Mouse (Mus musculus) spleen, postnatal 14 days (tissue): ENCODE data around the gene Hspbap1.

Source experiments
- DNase-seq, 2 experiments: peaks; one replicate each; pipeline ENCODE4 v3.0.0; 2021 to 2022; ENCODE audit warnings: low spot score in 2 of 2

The Hspbap1 gene

DNA sequence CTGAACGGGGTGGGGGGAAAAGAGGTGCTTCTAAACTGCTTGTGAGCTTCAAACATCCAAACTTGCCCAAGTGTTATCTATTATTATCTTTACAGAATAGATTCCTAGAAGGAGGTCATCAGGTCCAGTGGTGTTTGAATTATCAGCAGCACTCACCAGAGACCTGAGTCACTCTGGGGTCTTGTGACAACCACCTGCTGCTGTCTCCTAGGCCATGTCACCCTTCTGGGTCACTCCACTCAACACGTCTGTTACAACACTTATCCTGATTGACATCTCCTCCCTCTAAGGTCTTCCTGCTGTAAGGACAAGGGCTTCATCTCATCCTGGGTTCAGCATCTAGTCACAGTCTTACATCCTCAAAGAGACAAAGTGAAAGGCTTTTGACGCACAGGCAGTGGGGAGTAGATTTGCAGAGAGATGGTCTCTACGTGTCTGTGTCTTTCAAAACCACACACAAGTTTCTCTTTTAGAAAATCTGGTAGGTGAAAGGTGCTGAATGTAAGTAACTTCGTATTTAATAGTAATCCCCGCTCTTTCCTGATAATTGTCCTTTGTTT is 21.9 kb downstream of the Hspbap1 start:
- DNase-seq, result no peak

- no peak for DNase-seq
Measured at GRCm38 (mm10) chr16:35802163-35802562, 32.0 kb downstream of the Hspbap1 start.

DNA sequence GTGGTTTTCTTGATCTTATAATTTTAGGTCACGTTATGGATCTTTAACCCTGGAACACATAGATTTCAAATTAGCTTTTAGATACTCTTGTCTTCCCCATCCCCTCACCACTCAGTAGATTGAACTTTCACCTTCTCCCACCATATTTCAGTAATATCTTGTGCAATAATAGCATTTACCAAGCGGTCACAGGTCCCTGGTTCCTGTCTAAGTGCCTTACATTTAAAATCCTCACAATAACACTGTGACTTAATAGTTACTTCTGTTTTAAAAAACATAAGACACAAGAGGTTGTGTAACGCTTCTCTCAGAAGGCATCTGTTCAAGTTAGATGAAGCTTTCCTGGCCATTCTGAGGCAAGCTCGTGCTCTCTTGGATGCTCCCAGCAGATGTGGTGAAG is 33.5 kb downstream of the Hspbap1 start:
- DNase-seq, result no peak

DNA sequence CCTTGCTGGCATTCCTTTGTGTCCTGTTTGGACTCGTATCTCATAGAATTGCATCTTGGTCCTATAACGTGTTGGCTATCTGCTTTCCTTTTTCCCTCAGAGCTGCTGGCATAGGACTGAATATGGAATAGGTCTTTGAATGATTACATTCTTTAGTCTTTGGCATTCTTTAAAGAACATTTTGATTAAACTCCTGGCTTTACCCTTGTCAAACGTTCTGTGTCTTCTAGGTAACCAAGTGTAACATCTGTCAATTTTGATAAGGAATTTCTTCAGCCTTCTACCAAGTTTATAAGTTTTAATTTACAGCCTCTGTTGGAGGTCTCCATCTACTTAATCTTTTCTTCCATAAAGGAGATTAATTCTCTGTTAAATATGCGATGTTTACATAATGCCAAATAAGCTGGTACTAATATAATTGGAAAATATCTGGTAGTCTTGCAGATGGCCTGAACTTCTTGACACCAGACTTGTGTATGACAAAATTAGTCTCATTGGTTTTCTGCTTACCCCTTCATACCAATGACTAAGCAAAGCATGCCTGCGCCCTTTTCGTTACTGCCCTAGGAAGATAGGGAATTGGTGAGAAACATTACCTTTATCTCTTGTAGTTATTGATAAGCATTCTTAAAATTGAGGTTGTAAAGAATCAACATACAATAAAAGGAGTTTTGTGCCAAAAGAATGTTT is 36.9 kb downstream of the Hspbap1 start:
- DNase-seq, result no peak

- no peak for DNase-seq
Measured at GRCm38 (mm10) chr16:35807663-35807992, 37.5 kb downstream of the Hspbap1 start.

- peak in 1 of 2 experiments; percentile 8 for DNase-seq
Measured at GRCm38 (mm10) chr16:35808838-35809237, 38.7 kb downstream of the Hspbap1 start.

DNA sequence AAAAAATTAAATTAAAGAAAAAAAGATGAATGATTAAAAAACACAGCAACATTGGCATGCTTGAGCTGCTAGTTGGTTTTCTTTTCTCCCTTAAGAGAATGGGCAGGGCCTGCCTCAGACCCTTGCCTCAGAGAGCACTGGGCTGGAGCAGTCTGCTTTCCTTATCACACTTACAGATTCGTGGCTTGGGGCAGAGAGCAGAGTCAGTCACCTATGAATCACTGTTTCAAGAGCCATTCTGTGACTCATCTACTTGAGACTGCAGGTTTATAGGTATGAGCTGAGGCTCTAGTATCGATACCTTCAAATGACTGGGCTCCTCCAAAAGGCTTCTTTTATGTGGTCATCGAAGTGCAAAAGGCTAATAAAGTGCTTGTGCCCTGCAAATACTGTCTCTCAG is 42.9 kb downstream of the Hspbap1 start:
- DNase-seq, result no peak

- DNase-seq, result peak; percentile 67 to 76
Measured at GRCm38 (mm10) chr16:35817255-35818089, 47.3 kb downstream of the Hspbap1 start.

GRCm38 (mm10) chr16:35829999-35830398 is 59.8 kb downstream of the Hspbap1 start:
- DNase-seq, result no peak

DNA sequence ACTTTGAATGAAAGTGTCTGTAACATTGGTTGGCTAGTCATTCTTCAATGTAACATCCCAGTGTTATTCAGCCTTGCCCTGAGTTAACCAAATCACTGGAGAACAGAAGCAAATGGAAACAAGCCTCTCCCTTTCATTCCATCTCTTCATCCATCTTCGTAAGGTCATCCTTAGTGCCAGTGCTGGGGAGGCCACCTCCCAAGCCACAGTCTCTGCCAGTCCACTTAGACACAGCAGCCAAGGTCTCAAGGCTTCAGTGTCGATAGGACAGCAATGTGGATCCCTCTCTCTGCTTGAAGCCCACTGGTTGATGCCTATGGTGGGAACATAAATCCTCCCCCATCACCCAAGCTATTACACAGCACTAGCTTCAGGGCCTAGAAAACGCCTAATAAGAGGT is 62.8 kb downstream of the Hspbap1 start:
- DNase-seq, result no peak

DNA sequence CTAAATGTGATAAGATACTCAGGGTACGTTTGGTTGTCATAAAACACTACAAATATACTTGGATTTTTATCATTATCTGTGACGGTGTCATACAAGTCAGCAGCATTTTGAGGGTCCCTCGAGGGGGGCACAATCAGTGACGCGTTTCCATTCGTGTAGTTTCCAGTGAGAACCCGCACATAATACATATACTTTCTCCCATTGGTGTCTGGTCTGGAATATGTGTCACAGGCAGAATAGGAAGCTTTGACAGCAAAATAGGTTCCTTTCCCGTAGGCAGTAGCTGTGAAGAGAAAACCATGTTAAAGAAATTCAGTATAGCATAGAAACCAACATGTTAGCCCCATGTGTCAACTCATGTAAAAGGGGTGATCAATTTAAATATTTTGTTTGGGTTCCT is 64.5 kb downstream of the Hspbap1 start:
- no peak for DNase-seq

DNA sequence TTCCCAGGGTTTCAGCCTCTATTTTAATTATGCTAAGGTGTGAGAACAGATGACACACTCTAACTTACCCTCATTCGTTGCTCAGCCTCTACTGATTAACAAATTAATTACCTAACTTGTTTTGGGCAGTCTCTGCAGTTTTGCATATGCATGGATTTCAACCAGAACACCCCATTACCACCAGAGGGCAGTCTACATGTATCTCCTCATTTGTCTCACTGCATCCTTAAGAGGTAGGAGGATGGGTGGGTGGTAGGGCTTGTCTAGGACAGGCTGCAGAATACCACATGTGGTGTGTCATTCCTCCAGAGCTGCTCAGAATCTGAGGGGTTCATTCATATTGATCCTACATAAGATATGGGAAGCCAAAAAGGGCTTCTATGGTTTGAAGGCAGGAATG is 69.5 kb downstream of the Hspbap1 start:
- peak in 1 of 2 experiments; percentile 15 for DNase-seq

GRCm38 (mm10) chr16:35847138-35847537 is 77.0 kb downstream of the Hspbap1 start:
- no peak for DNase-seq

- no peak for DNase-seq
Measured at GRCm38 (mm10) chr16:35855846-35856245, 85.7 kb downstream of the Hspbap1 start.

DNA sequence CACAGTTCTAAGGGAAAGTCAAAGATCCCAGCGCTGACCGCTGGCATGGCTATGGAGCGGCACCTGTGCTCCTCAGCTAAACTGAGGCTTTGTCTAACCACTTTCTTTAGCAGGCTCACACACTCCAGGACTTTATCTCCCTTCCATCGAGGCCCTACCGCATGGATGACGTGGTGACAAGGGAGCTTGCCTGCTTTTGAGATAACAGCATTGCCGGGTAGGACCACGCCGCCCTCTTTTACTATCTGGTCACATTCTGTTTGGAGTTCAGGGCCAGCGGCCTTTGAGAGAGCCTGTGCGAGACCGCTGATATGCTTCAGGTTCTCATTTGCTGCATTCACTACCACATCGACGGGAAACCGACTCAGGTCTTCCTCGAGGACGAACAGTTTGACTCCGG is 86.6 kb downstream of the Hspbap1 start:
- DNase-seq, result no peak

DNA sequence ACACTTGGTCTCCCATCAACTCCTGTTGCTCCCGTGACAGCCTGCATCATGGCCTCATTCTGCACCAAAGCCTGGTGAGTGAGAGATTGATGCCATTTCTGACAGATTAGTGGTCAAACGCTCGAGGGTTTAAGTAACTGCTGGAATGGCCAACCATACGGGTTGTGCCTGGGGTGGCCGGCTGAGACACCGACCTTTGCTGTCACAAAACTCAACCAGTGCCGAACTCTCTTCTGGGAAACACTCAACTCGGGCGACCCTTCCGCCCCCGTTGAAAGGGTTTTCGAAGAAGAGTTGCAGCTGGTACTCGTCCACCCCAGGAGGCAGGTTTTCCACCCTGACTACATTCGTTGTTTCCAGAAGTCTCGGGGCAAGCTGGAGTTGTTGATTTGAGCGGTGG is 90.1 kb downstream of the Hspbap1 start:
- DNase-seq, result no peak

GRCm38 (mm10) chr16:35862057-35862456 is 91.9 kb downstream of the Hspbap1 start:
- peak in 1 of 2 experiments; percentile 17 for DNase-seq

GRCm38 (mm10) chr16:35867726-35868125 is 97.6 kb downstream of the Hspbap1 start:
- no peak for DNase-seq

DNA sequence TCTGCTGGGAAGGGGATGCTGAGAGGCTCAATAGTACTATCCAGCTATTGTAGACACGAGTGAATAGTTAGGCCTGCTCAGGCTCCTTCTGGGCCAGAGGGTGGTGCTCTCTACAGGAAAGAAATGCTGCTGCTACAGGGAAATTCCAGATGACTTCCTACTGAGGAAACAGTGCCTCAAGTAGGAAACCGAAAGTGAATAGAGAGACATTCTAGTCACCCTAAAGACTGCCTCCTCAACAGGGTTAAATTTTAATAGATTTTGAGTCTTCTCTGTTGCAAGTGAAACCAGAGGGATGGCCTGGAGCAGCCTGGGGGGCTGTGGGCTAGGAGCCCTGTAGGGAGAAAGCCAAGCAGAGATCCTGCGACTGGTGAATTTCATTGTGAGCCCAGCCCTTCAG is 99.0 kb downstream of the Hspbap1 start:
- DNase-seq, result no peak

DNA sequence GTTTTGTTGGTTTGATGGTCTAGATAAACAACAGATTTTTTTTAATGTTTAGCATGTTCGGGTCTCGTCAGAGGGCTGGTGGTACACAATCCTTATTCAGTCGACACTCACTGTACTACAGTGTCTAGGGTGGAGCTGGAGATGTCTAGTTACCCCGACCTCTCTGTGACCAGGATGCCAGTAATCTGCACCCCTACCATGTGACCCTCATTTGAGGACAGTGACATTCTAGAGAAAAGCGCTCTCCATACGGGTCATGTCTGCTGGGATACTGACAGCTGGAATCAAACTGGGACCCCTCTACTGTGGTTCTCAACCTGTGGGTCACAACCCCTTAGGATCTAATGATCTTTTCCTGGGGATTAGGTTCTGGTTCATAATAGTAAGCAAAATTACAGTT is 99.5 kb downstream of the Hspbap1 start:
- DNase-seq, result no peak

DNA sequence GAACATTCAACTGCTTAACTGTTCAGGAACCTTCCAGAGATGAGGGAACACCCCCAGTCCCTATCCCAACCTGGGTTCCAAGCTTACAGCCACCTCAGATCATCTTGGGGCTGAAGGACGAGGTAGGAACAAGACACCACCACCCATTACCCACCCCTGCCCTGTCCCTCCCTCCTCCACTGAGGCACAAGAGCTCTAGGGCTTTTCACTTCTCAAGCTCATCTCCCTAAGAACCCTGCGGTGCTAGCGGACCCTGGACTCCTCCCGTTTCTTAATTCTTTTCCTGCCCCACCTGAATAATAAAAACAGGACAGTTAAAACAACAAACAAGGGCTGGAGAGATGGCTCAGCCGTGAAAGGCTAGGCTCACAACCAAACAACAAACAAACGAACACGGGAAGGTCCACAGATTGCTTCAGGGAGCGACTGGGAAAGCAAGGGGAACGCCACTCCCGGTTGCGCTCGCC is 100.4 kb downstream of the Hspbap1 start:
- DNase-seq, result no peak

DNA sequence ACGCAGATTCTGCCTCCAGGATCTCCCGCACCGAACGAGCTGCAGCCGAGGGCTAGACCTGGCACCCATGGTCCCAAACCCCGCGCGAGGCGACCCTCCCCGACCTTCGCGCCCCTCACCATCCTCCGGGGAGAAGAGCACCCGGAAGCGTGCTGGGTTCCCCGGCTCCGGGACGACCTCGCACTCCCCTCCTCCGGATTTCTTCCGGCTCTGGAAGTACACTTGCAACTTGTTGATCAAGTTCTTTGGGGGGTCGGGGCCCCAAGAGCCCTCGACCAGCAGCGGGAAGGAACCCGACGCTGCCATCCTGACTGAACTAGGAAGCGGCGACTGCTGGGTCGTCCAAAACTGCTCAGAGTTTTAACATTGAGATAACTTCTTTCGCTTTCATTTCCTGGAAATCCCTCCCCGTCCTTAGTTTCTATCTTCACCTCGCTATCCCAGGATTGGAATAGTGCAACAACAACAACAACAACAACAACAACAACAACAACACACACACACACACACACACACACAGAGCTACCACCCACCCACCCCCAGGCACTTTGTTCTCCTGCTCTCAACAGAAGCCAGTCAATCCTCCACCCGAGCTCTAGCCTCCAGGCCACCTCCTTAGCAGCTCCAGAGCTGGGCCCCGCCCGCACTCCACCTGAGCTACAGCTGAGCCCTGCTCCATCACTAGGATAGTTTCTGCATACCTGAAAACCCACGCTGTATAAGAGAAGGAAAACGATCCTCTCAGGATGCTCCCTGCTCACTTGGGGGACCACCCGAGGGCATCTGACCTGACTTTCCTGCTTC is 101.1 kb downstream of the Hspbap1 start, which contains the start of gene Parp14:
TSS of gene Parp14 (minus strand) at position 497 of the 804 bp plus-strand sequence.
- DNase-seq, result peak; percentile 12 to 27
